Mouse (Mus musculus) liver, embryonic 11.5 days (tissue): ENCODE data around the gene Selenbp2. TPM values are rescaled to one million over a fixed set of nuclear protein-coding genes. Genes with fewer than 3 reads are reported as not detected.
"Not testable (repeated sequence)": the region's sequence is repeated elsewhere in the genome, so short reads cannot be mapped to it uniquely, and the experiment has no call there.

Experiments
- ATAC-seq: fragments of 200-750 bp; cut with Nextera tagmentation; replicated peaks from 2 replicates; pipeline ENCODE4 v1.8.0; 2017; ENCODE audit warnings: moderate number of reproducible peaks, mild to moderate bottlenecking, moderate TSS enrichment, moderate library complexity; ENCODE audit not compliant: low FRiP score
- DNase-seq: peaks from one replicate; pipeline ENCODE4 v3.0.0-alpha.2; 2017; ENCODE audit warnings: low spot score
- H3K27ac ChIP-seq: fragments of 300-500 bp; sonication (generic); 2 replicates; pipeline ENCODE4 v1.5.1; 2014; ENCODE audit warnings: mild to moderate bottlenecking, low read depth, low read length, control low read depth
- H3K27me3 ChIP-seq: fragments of 300-500 bp; sonication (generic); replicated peaks from 2 replicates; pipeline ENCODE4 v1.6.1; 2014; ENCODE audit warnings: low read length, mixed read lengths; ENCODE audit not compliant: control insufficient read depth, insufficient read depth
- H3K36me3 ChIP-seq: fragments of 300-500 bp; sonication (generic); 2 replicates; pipeline ENCODE4 v1.6.1; 2014; ENCODE audit warnings: mild to moderate bottlenecking, low read length, moderate library complexity, mixed read lengths; ENCODE audit not compliant: control insufficient read depth, insufficient read depth
- H3K4me1 ChIP-seq: fragments of 300-500 bp; sonication (generic); replicated peaks from 2 replicates; pipeline ENCODE4 v1.6.1; 2014; ENCODE audit warnings: low read length, mixed read lengths; ENCODE audit not compliant: control insufficient read depth, insufficient read depth
- H3K4me2 ChIP-seq: fragments of 300-500 bp; sonication (generic); 2 replicates; pipeline ENCODE4 v1.6.1; 2014; ENCODE audit warnings: mild to moderate bottlenecking, control low read depth, moderate library complexity
- H3K4me3 ChIP-seq: fragments of 300-500 bp; sonication (generic); 2 replicates; pipeline ENCODE4 v1.5.1; 2014; ENCODE audit warnings: low read depth, low read length, control low read depth
- H3K9ac ChIP-seq: fragments of 300-500 bp; sonication (generic); 2 replicates; pipeline ENCODE4 v1.6.1; 2014; ENCODE audit warnings: low read depth, low read length, control low read depth
- H3K9me3 ChIP-seq: fragments of 300-500 bp; sonication (generic); 2 replicates; pipeline ENCODE4 v1.6.1; 2016; ENCODE audit warnings: low read length, inconsistent platforms, mixed read lengths; ENCODE audit not compliant: control insufficient read depth
- WGBS: fragments of 180-500 bp; shearing (Covaris S2); extraction: QIAGEN DNeasy Blood & Tissue Kit; methylation state at CpG from one replicate; pipeline ENCODE4 v1.1.7; 2014; 5-methylcytosine and 5-hydroxymethylcytosine counted together
- polyA plus RNA-seq: library from polyadenylated mRNA; unstranded; fragments of >200 nt; fragmentation: Nextera tagmentation; extraction: Ambion mirVana; gene quantifications from 2 replicates; pipeline ENCODE4 v1.2.1, GENCODE M21; 2014

The Selenbp2 gene
- polyA plus RNA-seq, 1 experiment from 2014 or later = 2.6 TPM

DNA sequence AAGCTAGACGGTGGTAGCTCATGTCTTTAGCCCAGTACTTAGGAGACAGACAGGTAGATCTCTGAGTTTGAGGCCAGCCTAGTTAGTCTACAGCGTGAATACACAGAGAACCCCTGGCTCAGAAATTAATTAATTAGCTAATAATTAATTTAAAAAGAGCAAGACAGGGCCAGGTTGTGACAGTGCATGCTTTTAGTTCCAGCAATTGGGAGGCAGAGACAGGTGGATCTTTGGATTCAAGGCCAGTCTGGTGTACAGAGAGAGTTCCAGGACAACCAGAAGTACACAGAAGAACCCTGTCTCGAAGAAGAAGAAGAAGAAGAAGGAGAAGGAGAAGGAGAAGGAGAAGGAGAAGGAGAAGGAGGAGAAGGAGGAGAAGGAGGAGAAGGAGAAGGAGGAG is 4.7 kb upstream of the Selenbp2 start:
- ATAC-seq, DNase-seq, H3K27ac ChIP-seq, H3K4me2 ChIP-seq, H3K36me3 ChIP-seq, H3K4me3 ChIP-seq, H3K9me3 ChIP-seq, H3K9ac ChIP-seq, H3K27me3 ChIP-seq: not testable (repeated sequence)
- 88% methylated on average over 3 of the region's 3 CpGs for WGBS
- peaks cover 13% of the 10 kb centered on the region for H3K4me1 ChIP-seq

- not testable (repeated sequence) for H3K4me3 ChIP-seq, H3K9ac ChIP-seq, H3K27ac ChIP-seq, ATAC-seq, H3K4me2 ChIP-seq, DNase-seq, H3K27me3 ChIP-seq, H3K9me3 ChIP-seq, H3K36me3 ChIP-seq
- 45% methylated on average over 1 of the region's 1 CpGs for WGBS
- H3K4me1 ChIP-seq = peaks cover 13% of the 10 kb centered on the region
Observed at GRCm38 (mm10) chr3:94689195-94689594, 4.2 kb upstream of the Selenbp2 start.

DNA sequence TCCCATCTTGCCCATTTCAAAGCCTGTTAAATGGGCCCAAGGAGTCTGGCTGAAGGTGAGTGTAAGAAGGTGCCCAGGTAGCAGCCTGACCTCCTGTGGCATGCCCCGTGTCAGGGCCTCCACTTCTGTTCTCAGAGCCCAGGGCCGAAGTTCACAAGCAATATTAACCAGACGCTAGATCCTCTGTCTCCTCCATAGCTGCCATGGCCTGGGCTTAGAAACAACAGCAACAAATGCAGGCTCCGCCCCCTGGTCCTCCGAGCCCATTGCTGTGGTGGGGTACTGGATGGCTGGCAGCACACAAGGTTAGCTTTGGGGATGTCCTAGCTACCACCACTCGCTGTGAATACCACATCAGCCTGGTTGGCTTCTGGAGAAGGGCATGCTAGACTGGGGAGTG is 3.2 kb upstream of the Selenbp2 start:
- H3K27me3 ChIP-seq, H3K27ac ChIP-seq, H3K4me3 ChIP-seq, H3K9ac ChIP-seq, H3K9me3 ChIP-seq, H3K36me3 ChIP-seq, DNase-seq, ATAC-seq, H3K4me2 ChIP-seq: not testable (repeated sequence)
- H3K4me1 ChIP-seq = peaks cover 13% of the 10 kb centered on the region
- 62% methylated on average over 6 of the region's 6 CpGs for WGBS

DNA sequence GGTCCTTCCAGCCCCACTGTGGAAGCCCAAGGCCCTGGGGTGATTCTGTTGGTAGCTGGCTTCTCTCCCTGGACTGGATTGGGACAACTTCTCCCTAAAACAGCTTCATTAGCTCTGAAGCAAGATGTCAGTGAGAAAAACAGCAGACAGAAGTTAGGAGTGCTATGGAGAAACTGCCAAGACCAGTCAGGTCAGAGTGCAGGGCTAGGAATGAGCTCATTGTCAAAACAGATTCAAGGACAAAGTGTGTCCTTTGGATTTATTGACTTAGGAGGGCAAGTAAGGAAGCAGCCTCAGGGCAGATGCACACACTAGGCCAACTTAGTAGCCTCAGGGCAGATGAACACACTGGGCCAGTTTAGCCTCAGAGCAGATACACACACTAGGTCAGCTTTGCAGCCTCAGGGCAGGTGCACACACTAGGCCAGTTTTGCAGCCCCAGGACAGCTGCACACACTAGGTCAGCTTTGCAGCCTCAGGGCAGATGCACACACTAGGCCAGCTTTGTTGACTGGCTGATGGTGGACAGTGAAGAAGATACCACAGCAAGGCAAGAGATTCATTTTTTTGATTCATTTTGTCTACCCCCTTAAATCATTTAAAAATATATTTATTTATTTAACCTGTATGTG is 2.6 kb upstream of the Selenbp2 start:
- Histone ChIP-seq H3K4me2 (no peak overlapping the region), H3K9me3 (no peaks in the 10 kb centered on the region), H3K9ac (no peak overlapping the region), H3K4me1 (peaks cover 13% of the 10 kb centered on the region), H3K4me3 (no peak overlapping the region), H3K27ac (no peak overlapping the region), H3K36me3 (no peaks in the 10 kb centered on the region), H3K27me3 (no peaks in the 10 kb centered on the region)
- ATAC-seq = no peak
- DNase-seq = no peak

DNA sequence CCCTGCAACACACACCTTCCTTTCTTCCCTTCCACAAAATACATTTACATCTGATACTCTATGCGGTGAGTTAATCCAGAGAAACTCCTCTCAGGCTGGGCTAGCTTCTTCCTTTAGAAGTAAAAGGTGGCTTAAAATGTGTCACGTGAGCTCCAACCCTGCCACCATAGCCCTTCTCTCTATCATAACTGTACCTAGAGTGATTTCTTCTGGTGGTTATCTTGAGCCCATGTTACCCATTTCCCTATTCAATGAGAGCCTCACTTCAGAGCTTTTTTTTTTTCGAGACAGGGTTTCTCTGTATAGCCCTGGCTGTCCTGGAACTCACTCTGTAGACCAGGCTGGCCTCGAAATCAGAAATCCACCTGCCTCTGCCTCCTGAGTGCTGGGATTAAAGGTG is 1.7 kb upstream of the Selenbp2 start:
- not testable (repeated sequence) for ATAC-seq
- WGBS = 83% methylated on average over 4 of the region's 4 CpGs
- H3K4me1 ChIP-seq = peaks cover 13% of the 10 kb centered on the region

GRCm38 (mm10) chr3:94693874-94694273 is 518 bp downstream of the Selenbp2 start:
- H3K27me3 ChIP-seq, DNase-seq, H3K4me3 ChIP-seq, H3K36me3 ChIP-seq, H3K9me3 ChIP-seq, H3K4me2 ChIP-seq, H3K4me1 ChIP-seq, H3K9ac ChIP-seq, H3K27ac ChIP-seq, ATAC-seq: not testable (repeated sequence)
- 52% methylated on average over 5 of the region's 8 CpGs for WGBS

More for the DNA sequence above, 1.7 kb upstream of the Selenbp2 start:
- not testable (repeated sequence) for H3K36me3 ChIP-seq, DNase-seq, H3K9ac ChIP-seq, H3K4me3 ChIP-seq, H3K4me2 ChIP-seq, H3K27ac ChIP-seq, H3K9me3 ChIP-seq, H3K27me3 ChIP-seq

- H3K27me3 ChIP-seq, H3K4me3 ChIP-seq, H3K4me2 ChIP-seq, DNase-seq, H3K36me3 ChIP-seq, H3K9me3 ChIP-seq, H3K9ac ChIP-seq, ATAC-seq, H3K4me1 ChIP-seq, H3K27ac ChIP-seq: not testable (repeated sequence)
- 76% methylated on average over 6 of the region's 6 CpGs for WGBS
Observed at GRCm38 (mm10) chr3:94695591-94695990, 2.2 kb downstream of the Selenbp2 start.

DNA sequence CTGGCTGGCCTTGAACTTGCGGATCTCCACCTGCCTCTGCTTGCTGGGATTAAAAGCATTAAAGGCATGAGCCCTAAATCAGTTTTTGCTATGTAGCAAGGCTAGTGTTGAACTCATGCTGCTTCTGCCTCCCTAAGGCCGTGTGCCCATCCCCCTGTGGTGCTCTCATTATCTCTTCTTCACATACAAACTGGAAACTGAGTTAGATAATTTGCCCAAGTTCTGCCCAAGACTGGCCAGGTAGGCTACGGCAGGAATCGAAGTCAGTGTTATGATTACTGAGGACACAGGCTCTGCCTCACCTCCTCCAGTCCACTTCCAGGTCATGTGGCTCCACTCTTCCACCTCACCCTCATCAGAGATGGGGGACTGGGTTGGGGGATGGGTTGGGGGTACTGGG is 2.9 kb downstream of the Selenbp2 start:
- H3K36me3 ChIP-seq, H3K4me1 ChIP-seq, DNase-seq, H3K4me3 ChIP-seq, H3K9me3 ChIP-seq, H3K27ac ChIP-seq, H3K9ac ChIP-seq, H3K4me2 ChIP-seq, H3K27me3 ChIP-seq: not testable (repeated sequence)
- WGBS = 62% methylated on average over 4 of the region's 4 CpGs
- ATAC-seq = peak; percentile 53; the same call in 1 of the 2 replicates

DNA sequence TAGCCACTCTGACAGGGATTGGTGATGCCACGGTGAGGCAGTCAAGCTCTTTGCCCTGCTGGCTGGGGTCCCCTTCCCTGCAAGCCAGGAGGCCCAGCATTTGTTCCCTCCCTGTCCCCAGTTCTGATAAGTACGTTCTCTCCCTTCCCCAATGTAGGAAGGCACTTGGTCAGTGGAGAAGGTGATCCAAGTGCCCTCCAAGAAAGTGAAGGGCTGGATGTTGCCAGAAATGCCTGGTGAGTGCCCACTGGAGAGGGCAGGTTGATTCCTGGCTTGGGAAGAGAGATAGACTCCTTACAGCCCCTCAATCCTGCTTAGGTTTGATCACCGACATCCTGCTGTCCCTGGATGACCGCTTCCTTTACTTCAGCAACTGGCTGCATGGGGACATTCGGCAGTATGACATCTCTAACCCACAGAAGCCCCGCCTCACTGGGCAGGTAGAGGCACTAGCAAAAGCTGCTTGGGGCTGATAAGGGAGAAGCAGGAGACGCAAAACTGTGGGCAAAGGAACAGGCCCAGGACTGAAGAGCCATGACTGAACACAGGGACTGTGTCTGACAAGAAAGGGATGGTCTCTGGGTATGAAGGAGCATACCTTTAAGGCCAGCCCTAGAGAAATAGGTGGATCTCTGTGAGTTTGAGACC is 8.9 kb downstream of the Selenbp2 start:
- H3K9me3 ChIP-seq, DNase-seq, H3K27me3 ChIP-seq, H3K4me1 ChIP-seq, H3K36me3 ChIP-seq, H3K4me3 ChIP-seq: not testable (repeated sequence)
- Histone ChIP-seq H3K27ac (peak overlapping the region; percentile 78), H3K4me2 (0 out of 2 replicates have a peak overlapping the region, but pooled peaks have one; percentile 28), H3K9ac (peak overlapping the region; percentile 43; the same call in 1 of the 2 replicates)
- ATAC-seq = peak; percentile 95
- WGBS = 54% methylated on average over 7 of the region's 7 CpGs
